Mouse (Mus musculus) bone marrow, adult 2 months (tissue): ENCODE measurements around the gene Myoz1.

Experiments used
- CTCF ChIP-seq: fragments of 200-500 bp; IDR thresholded peaks from 2 replicates; pipeline ENCODE4 v1.5.1; 2011; ENCODE audit warnings: low read length, control low read depth; ENCODE audit not compliant: control insufficient read depth, insufficient read depth
- POLR2A ChIP-seq: fragments of 200-500 bp; IDR thresholded peaks from 2 replicates; pipeline ENCODE4 v1.6.1; 2011; ENCODE audit warnings: low read depth, mild to moderate bottlenecking, control low read depth, low read length, borderline replicate concordance; ENCODE audit not compliant: control insufficient read depth

- no peak for TF ChIP-seq CTCF
- TF ChIP-seq POLR2A, result no peak
These were observed 39.9 kb downstream of the Myoz1 start for GRCm38 (mm10) chr14:20616421-20616820.
